Mouse (Mus musculus) liver, adult 2 months (tissue): ENCODE data around the gene Hspa1a.

ENCODE experiments used
- CTCF ChIP-seq: fragments of 200-500 bp; IDR thresholded peaks from 2 replicates; pipeline ENCODE4 v1.5.1; 2011; ENCODE audit warnings: low read depth, low read length, control low read depth
- POLR2A ChIP-seq: fragments of 200-500 bp; IDR thresholded peaks from 2 replicates; pipeline ENCODE4 v1.6.1; 2011; ENCODE audit warnings: low read length, control low read depth; ENCODE audit not compliant: insufficient read depth; ENCODE audit errors: extremely low read depth

DNA sequence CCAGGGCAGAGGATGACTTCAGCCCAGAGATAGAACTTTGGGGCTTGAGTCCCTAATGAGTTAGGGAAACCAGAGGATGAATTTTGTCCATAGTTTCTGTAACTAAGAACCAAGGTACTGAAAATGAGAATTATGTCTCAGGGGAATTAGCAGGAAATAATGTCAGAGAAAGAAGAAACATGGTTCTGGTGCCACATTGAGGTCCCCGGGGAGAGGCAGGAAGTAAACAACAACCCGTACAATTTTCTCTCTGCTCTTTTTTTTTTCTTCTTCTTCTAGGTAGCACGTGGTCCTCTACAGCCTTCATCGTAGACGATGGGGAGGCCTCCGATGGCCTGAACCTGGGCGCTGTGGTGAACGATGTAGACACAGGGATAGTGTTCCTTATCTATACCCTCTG lies 39.7 kb downstream of the Hspa1a start:
- TF ChIP-seq CTCF (no peak), POLR2A (no peak)
